Mouse (Mus musculus) kidney, embryonic 14.5 days (tissue): ENCODE results near the gene Rbm5. TPM values are rescaled to one million over a fixed set of nuclear protein-coding genes. Genes with fewer than 3 reads are reported as not detected.

Experiments
- ATAC-seq: fragments of 200-750 bp; cut with Nextera tagmentation; 2 replicates; pipeline ENCODE4 v1.8.0; 2017; ENCODE audit warnings: moderate number of reproducible peaks, mild to moderate bottlenecking, moderate TSS enrichment, moderate library complexity; ENCODE audit not compliant: low FRiP score, low TSS enrichment
- H3K27ac ChIP-seq: fragments of 300-500 bp; sonication (generic); 2 replicates; pipeline ENCODE4 v1.5.1; 2014; ENCODE audit warnings: low read depth, mild to moderate bottlenecking, low read length, moderate library complexity, mixed read lengths
- H3K27me3 ChIP-seq: fragments of 300-500 bp; sonication (generic); 2 replicates; pipeline ENCODE4 v1.6.1; 2014; ENCODE audit warnings: mild to moderate bottlenecking, low read length; ENCODE audit not compliant: control insufficient read depth, insufficient read depth
- H3K36me3 ChIP-seq: fragments of 300-500 bp; sonication (generic); 2 replicates; pipeline ENCODE4 v1.6.1; 2014; ENCODE audit warnings: low read length, mixed read lengths; ENCODE audit not compliant: control insufficient read depth, insufficient read depth
- H3K4me1 ChIP-seq: fragments of 300-500 bp; sonication (generic); 2 replicates; pipeline ENCODE4 v1.6.1; 2014; ENCODE audit warnings: low read length, mixed read lengths; ENCODE audit not compliant: control insufficient read depth, insufficient read depth
- H3K4me2 ChIP-seq: fragments of 300-500 bp; sonication (generic); replicated peaks from 2 replicates; pipeline ENCODE4 v1.6.1; 2014; ENCODE audit warnings: low read depth, mild to moderate bottlenecking, low read length
- H3K4me3 ChIP-seq: fragments of 300-500 bp; sonication (generic); 2 replicates; pipeline ENCODE4 v1.5.1; 2014; ENCODE audit warnings: mild to moderate bottlenecking, low read length
- H3K9ac ChIP-seq: fragments of 300-500 bp; sonication (generic); 2 replicates; pipeline ENCODE4 v1.6.1; 2014; ENCODE audit warnings: low read depth, mild to moderate bottlenecking, low read length, moderate library complexity
- H3K9me3 ChIP-seq: fragments of 300-500 bp; sonication (generic); 2 replicates; pipeline ENCODE4 v1.6.1; 2016; ENCODE audit warnings: low read length; ENCODE audit not compliant: control insufficient read depth
- WGBS: fragments of 180-500 bp; shearing (Covaris S2); extraction: QIAGEN DNeasy Blood & Tissue Kit; methylation state at CpG from one replicate; pipeline ENCODE4 v1.1.7; 2014; 5-methylcytosine and 5-hydroxymethylcytosine counted together
- polyA plus RNA-seq: library from polyadenylated mRNA; unstranded; fragments of >200 nt; fragmentation: Nextera tagmentation; extraction: Ambion mirVana; gene quantifications from 2 replicates; pipeline ENCODE4 v1.2.1, GENCODE M21; 2014

Rbm5 gene
- polyA plus RNA-seq, 1 experiment from 2014 or later, result 193 TPM

- Histone ChIP-seq H3K9me3 (no peaks in the 10 kb centered on the region), H3K36me3 (peaks cover 74% of the 10 kb centered on the region), H3K27ac (no peak overlapping the region), H3K4me3 (no peak overlapping the region), H3K4me1 (peaks cover 11% of the 10 kb centered on the region), H3K9ac (no peak overlapping the region), H3K4me2 (no peak overlapping the region), H3K27me3 (no peaks in the 10 kb centered on the region)
- ATAC-seq, result no peak
- 76% methylated on average over 8 of the region's 8 CpGs for WGBS
Observed at GRCm38 (mm10) chr9:107690391-107690790, 80.4 kb downstream of the Rbm5 start.

Other genes starting within 250 kb of the Rbm5 start
- 45.0 and 49.9 TPM in 2 replicates for gene Tmem115, start 237.1 kb downstream of the Rbm5 start, polyA plus RNA-seq
- 28.7 and 32.3 TPM in 2 replicates for gene Cyb561d2, start 228.8 kb downstream of the Rbm5 start, polyA plus RNA-seq
- 41.0 and 48.6 TPM in 2 replicates for gene Nprl2, start 228.8 kb downstream of the Rbm5 start, polyA plus RNA-seq
- gene Zmynd10, start 223.7 kb downstream of the Rbm5 start, polyA plus RNA-seq, result 0.76 and 1.7 TPM in 2 replicates
- 53.2 and 60.1 TPM in 2 replicates for gene Rassf1, start 219.4 kb downstream of the Rbm5 start, polyA plus RNA-seq
- 39.0 and 45.9 TPM in 2 replicates for gene Tusc2, start 207.7 kb downstream of the Rbm5 start, polyA plus RNA-seq
- 135 and 136 TPM in 2 replicates for gene Hyal2, start 203.1 kb downstream of the Rbm5 start, polyA plus RNA-seq
- gene Hyal1, start 194.1 kb downstream of the Rbm5 start, polyA plus RNA-seq, result 6.8 and 7.3 TPM in 2 replicates
- gene Naa80, start 192.1 kb downstream of the Rbm5 start, polyA plus RNA-seq, result 16.0 and 18.4 TPM in 2 replicates
- 0.84 and 1.5 TPM in 2 replicates for gene Hyal3, start 190.2 kb downstream of the Rbm5 start, polyA plus RNA-seq
- gene Ifrd2, start 183.4 kb downstream of the Rbm5 start, polyA plus RNA-seq, result 59.1 and 61.4 TPM in 2 replicates
- 6.4 and 9.5 TPM in 2 replicates for gene Sema3b, start 161.8 kb downstream of the Rbm5 start, polyA plus RNA-seq
- gene Gnai2, start 135.6 kb downstream of the Rbm5 start, polyA plus RNA-seq, result 386 and 445 TPM in 2 replicates
- gene Slc38a3, start 101.5 kb downstream of the Rbm5 start, polyA plus RNA-seq, result 4.8 and 6.5 TPM in 2 replicates
- 4.7 and 5.3 TPM in 2 replicates for gene Gnat1, start 91.3 kb downstream of the Rbm5 start, polyA plus RNA-seq
- 32.4 and 38.4 TPM in 2 replicates for gene Sema3f, start 60.5 kb downstream of the Rbm5 start, polyA plus RNA-seq
- gene Rbm6, start 102.2 kb upstream of the Rbm5 start, polyA plus RNA-seq, result 55.9 and 75.1 TPM in 2 replicates
- gene Mon1a, start 117.2 kb upstream of the Rbm5 start, polyA plus RNA-seq, result 9.9 and 11.5 TPM in 2 replicates
- gene Mst1r, start 135.9 kb upstream of the Rbm5 start, polyA plus RNA-seq, result 0.39 and 0.80 TPM in 2 replicates
- not detected in 2 replicates for gene Actl11, start 157.5 kb upstream of the Rbm5 start, polyA plus RNA-seq
- 0.77 and 0.79 TPM in 2 replicates for gene Camkv, start 164.7 kb upstream of the Rbm5 start, polyA plus RNA-seq
- 23.7 and 24.5 TPM in 2 replicates for gene Traip, start 179.1 kb upstream of the Rbm5 start, polyA plus RNA-seq
- 25.7 and 28.0 TPM in 2 replicates for gene Uba7, start 204.5 kb upstream of the Rbm5 start, polyA plus RNA-seq
- 4.8 and 5.5 TPM in 2 replicates for gene Gm20661, start 212.1 kb upstream of the Rbm5 start, polyA plus RNA-seq
- gene Inka1, start 214.9 kb upstream of the Rbm5 start, polyA plus RNA-seq, result 64.1 and 69.0 TPM in 2 replicates
- 8.8 and 9.6 TPM in 2 replicates for gene Cdhr4, start 221.5 kb upstream of the Rbm5 start, polyA plus RNA-seq
- 0.61 and 0.63 TPM in 2 replicates for gene Gm20662, start 225.4 kb upstream of the Rbm5 start, polyA plus RNA-seq
- 21.2 and 28.4 TPM in 2 replicates for gene Ip6k1, start 231.5 kb upstream of the Rbm5 start, polyA plus RNA-seq